Mouse (Mus musculus): Measurements from ENCODE around the gene Tmed9. TPM values are rescaled to one million over a fixed set of nuclear protein-coding genes. Genes with fewer than 3 reads are reported as not detected.

Tmed9 gene
- polyA plus RNA-seq, 1 experiment from 2014 or later, result 45.1 TPM

DNA sequence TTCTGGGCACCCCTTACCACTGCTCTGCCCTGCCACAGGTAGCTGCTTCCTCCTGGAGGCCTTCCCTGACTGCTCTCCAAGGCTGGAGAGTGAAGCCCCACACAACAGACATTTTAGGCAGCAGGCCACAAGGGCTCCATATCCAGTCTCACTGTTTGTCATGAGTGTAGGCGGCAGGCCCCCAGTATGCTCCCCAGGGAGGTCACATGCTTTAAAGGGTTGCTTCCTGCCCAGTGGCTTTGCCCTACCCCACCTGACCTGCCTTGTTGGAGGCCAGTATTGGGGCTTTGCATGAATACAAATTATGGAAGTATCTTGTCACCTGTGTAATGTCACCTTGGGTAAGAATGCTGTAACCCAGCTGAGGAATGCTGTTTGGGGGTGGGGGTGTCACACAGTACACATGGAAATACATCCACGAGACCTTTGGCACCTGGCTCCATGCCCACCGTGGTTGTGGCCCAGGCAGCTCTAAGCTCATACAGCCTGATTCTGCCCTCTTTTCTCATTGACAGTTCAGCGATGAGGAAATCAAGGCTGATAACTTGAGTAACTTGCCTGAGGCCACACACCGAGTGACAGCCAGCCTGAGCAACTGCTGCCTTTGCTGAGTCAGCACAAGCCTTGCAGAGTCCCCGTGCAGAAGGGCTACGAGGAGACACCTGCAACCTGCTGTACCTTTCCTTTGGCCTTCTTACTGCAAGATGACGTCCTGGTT, 44.2 kb upstream of the Tmed9 start, which contains the start of gene Dok3:
Gene Dok3 (minus strand): TSS at position 99 of the 718 bp plus-strand sequence.
- Histone ChIP-seq H3K4me2 (ENCODE audit: low read depth, low read length) (peak within 1 kb of the TSS; percentile 54), H3K9me3 (ENCODE audit: low read length) (no peaks in the 10 kb centered on the region), H3K36me3 (replicated peaks; ENCODE audit: insufficient read depth, low read length) (peaks cover 32% of the 10 kb centered on the region), H3K27ac (ENCODE audit: low read depth) (peak within 1 kb of the TSS; percentile 93), H3K4me3 (ENCODE audit: low read depth, low read length) (peak within 1 kb of the TSS; percentile 54), H3K4me1 (ENCODE audit: insufficient read depth) (peaks cover 26% of the 10 kb centered on the region), H3K27me3 (ENCODE audit: insufficient read depth, low read length) (no peaks in the 10 kb centered on the region), H3K9ac (replicated peaks) (peak within 1 kb of the TSS; percentile 45)
- WGBS (ENCODE audit: insufficient replicate concordance), result 24% methylated on average over 8 of the region's 8 CpGs
- peak; percentile 80 for DNase-seq
- ATAC-seq, result peak; percentile 80
- TF ChIP-seq CTCF (IDR thresholded peaks at IDR 0.05; ENCODE audit: low read depth) (no peak), EP300 (IDR thresholded peaks at IDR 0.05; ENCODE audit: low read depth) (peak; percentile 56; the same call in 1 of the 2 replicates)

DNA sequence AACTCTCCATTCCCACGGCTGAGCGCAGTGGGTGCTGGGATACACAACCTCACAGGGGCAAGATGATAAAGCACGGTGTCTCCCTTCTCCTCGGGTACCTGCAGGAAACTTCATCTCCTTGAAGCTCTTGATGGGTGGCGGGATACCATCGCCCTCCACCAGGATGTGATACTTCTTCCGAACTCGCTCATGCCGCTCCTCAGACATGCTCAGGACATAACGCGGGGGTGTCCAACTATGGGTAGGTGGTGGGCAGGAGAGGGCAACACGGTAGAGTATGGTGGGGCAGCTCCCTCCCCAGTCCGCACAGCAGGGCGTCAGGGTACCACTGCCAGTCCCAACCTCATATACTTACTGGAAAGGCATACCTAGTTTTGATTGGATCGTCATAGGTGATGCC, 38.3 kb upstream of the Tmed9 start:
- no peak for TF ChIP-seq CTCF (IDR thresholded peaks at IDR 0.05; ENCODE audit: low read depth)
- TF ChIP-seq EP300 (IDR thresholded peaks at IDR 0.05; ENCODE audit: low read depth), result no peak
- no peak overlapping the region for H3K27ac ChIP-seq (ENCODE audit: low read depth)
- DNase-seq, result no peak
- H3K9me3 ChIP-seq (ENCODE audit: low read length), result no peaks in the 10 kb centered on the region
- H3K9ac ChIP-seq (replicated peaks), result no peak overlapping the region; the same call in 1 of the 2 replicates
- WGBS (ENCODE audit: insufficient replicate concordance), result 89% methylated on average over 15 of the region's 15 CpGs
- peaks cover 20% of the 10 kb centered on the region for H3K4me1 ChIP-seq (ENCODE audit: insufficient read depth)
- H3K27me3 ChIP-seq (ENCODE audit: insufficient read depth, low read length), result no peaks in the 10 kb centered on the region
- H3K4me2 ChIP-seq (ENCODE audit: low read depth, low read length), result peak overlapping the region; percentile 90
- no peak overlapping the region for H3K4me3 ChIP-seq (ENCODE audit: low read depth, low read length)
- peaks cover 47% of the 10 kb centered on the region for H3K36me3 ChIP-seq (replicated peaks; ENCODE audit: insufficient read depth, low read length)
- ATAC-seq, result no peak

DNA sequence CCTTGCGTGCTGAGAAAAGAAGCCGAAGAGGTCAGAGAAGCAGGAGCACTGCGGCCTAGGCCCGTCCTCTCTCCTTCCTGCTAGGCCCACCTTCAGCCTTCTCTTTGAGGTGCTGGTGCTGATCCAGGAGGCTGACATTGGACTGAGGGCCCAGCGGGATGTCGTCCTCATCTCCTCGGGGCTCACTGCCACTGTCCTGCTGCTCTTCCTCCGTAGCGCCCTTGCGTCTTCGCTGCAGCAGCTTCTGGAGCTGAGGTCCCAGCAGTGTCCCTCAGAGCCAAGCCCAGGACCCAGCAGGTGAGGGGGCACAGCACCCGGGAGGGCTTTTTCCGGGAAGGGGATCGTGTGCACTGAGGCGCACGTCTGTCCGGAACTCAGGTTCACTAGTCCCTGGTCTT, 37.7 kb upstream of the Tmed9 start:
- Histone ChIP-seq H3K27ac (ENCODE audit: low read depth) (peak overlapping the region; percentile 44; the same call in 1 of the 2 replicates), H3K9ac (replicated peaks) (peak overlapping the region; percentile 82), H3K27me3 (ENCODE audit: insufficient read depth, low read length) (no peaks in the 10 kb centered on the region), H3K36me3 (replicated peaks; ENCODE audit: insufficient read depth, low read length) (peaks cover 47% of the 10 kb centered on the region), H3K9me3 (ENCODE audit: low read length) (no peaks in the 10 kb centered on the region), H3K4me2 (ENCODE audit: low read depth, low read length) (peak overlapping the region; percentile 90), H3K4me1 (ENCODE audit: insufficient read depth) (peaks cover 15% of the 10 kb centered on the region), H3K4me3 (ENCODE audit: low read depth, low read length) (peak overlapping the region; percentile 97)
- ATAC-seq (no peak), DNase-seq (no peak)
- TF ChIP-seq EP300 (IDR thresholded peaks at IDR 0.05; ENCODE audit: low read depth) (no peak), CTCF (IDR thresholded peaks at IDR 0.05; ENCODE audit: low read depth) (no peak)
- WGBS (ENCODE audit: insufficient replicate concordance), result 18% methylated on average over 17 of the region's 17 CpGs

DNA sequence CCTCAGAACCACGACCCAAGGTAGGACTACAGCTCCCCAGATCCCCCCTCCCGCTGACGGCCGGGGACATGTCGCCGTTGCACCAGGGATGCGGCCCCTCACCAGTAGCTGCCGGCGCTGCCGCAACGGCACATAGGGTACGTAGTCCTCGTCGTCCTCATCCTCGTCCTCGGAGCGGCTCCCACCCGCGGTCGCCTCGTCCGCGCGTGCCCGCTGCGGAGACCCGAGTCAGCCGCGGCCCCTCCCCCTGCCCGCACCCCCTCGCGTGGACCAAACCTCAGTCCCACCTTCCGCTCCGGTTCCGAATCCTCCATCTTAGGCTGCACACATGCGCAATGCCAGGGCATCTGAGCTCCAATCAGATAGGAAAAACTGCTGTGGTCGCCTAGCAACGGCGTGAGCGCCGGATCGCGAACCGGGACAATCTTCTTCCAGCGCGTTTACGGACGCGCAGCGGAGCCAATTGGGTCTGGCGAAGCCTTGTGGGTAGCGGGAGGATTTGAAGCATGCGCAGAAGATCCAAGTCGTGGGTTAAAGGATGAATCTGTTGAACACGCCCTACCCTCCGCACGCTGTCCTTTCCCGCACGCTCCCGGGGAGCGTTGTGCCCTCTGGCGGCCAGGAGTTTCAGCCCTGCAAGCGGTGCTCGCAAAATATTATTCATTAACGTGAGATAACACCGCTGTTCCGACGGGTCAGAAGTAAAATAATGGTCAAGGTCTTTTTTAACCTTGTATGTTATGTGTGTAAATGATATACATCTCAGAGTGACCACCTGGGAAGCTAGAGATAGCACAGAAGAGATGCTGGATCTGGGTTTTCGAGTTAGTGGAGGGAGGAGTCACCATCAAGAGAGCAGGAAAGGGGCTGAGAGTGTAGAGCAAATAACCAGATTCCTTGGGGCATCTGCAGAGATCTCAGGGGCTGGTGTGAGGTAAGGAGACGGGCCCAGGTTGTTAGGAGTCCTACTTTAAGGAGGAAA, 37.0 kb upstream of the Tmed9 start, which contains the start of gene Ddx41:
Gene Ddx41 (minus strand): TSS at position 465 of the 982 bp plus-strand sequence.
- Histone ChIP-seq H3K4me1 (ENCODE audit: insufficient read depth) (peaks cover 15% of the 10 kb centered on the region), H3K36me3 (replicated peaks; ENCODE audit: insufficient read depth, low read length) (peaks cover 50% of the 10 kb centered on the region), H3K9ac (replicated peaks) (peak within 1 kb of the TSS; percentile 82), H3K4me2 (ENCODE audit: low read depth, low read length) (peak within 1 kb of the TSS; percentile 90), H3K4me3 (ENCODE audit: low read depth, low read length) (peak within 1 kb of the TSS; percentile 97), H3K27me3 (ENCODE audit: insufficient read depth, low read length) (no peaks in the 10 kb centered on the region), H3K9me3 (ENCODE audit: low read length) (no peaks in the 10 kb centered on the region), H3K27ac (ENCODE audit: low read depth) (peak within 1 kb of the TSS; percentile 44; the same call in 1 of the 2 replicates)
- WGBS (ENCODE audit: insufficient replicate concordance), result under 1% methylated on average over 70 of the region's 70 CpGs
- ATAC-seq, result peak; percentile 99
- peak; percentile 73 for TF ChIP-seq EP300 (IDR thresholded peaks at IDR 0.05; ENCODE audit: low read depth)
- TF ChIP-seq CTCF (IDR thresholded peaks at IDR 0.05; ENCODE audit: low read depth), result peak; percentile 98
- peak; percentile 98 for DNase-seq

DNA sequence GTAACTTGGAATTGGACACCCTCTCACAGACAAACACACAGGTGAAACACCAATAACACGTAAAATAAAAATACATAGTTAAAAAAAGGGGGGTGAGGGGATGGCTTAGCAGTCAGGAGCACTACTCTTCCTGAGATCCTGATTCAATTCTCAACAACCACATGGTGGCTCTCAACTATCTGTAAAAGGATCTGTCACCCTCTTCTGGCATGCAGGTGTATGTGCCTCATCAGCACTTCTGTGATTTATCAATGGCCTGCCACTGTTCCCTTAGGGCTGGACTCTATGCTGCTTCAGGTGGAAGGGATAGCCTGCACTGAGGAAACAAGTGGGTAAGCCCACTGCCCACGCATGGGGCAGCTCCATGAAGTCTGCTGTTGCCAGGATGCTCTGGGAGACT, 32.6 kb upstream of the Tmed9 start:
- Histone ChIP-seq H3K4me1 (ENCODE audit: insufficient read depth) (peaks cover 5% of the 10 kb centered on the region; the same call in 1 of the 2 replicates), H3K4me2 (ENCODE audit: low read depth, low read length) (no peak overlapping the region), H3K9ac (replicated peaks) (no peak overlapping the region), H3K27me3 (ENCODE audit: insufficient read depth, low read length) (no peaks in the 10 kb centered on the region), H3K4me3 (ENCODE audit: low read depth, low read length) (no peak overlapping the region), H3K9me3 (ENCODE audit: low read length) (no peaks in the 10 kb centered on the region), H3K36me3 (replicated peaks; ENCODE audit: insufficient read depth, low read length) (peaks cover 57% of the 10 kb centered on the region), H3K27ac (ENCODE audit: low read depth) (no peak overlapping the region)
- TF ChIP-seq EP300 (IDR thresholded peaks at IDR 0.05; ENCODE audit: low read depth) (no peak), CTCF (IDR thresholded peaks at IDR 0.05; ENCODE audit: low read depth) (peak; percentile 26; the same call in 1 of the 2 replicates)
- WGBS (ENCODE audit: insufficient replicate concordance), result 81% methylated on average over 2 of the region's 2 CpGs
- ATAC-seq, result no peak
- DNase-seq, result no peak

DNA sequence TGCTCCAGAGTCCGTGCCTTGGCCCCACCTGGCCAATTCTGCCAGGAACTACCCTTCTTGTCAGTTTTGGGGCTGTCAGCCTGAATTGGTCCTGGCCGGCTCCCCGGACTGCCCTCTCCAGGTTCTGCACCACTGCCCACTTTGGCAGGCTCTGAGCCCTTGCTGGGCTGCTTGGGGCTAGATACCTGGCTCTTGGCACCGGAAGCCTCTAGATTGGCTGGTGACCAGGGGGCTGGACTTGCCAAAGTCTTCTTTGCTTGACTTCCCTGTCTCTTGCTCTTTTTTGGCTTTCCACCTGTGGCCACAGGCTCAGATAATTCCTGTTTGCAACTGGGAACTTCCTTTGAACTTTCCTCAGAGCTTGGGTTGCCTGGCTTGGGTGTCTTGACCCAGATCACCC, 30.6 kb upstream of the Tmed9 start:
- no peaks in the 10 kb centered on the region for H3K4me1 ChIP-seq (ENCODE audit: insufficient read depth)
- TF ChIP-seq CTCF (IDR thresholded peaks at IDR 0.05; ENCODE audit: low read depth) (no peak), EP300 (IDR thresholded peaks at IDR 0.05; ENCODE audit: low read depth) (no peak)
- ATAC-seq (no peak), DNase-seq (no peak)
- WGBS (ENCODE audit: insufficient replicate concordance), result 95% methylated on average over 4 of the region's 4 CpGs
- no peaks in the 10 kb centered on the region for H3K27me3 ChIP-seq (ENCODE audit: insufficient read depth, low read length)
- H3K9me3 ChIP-seq (ENCODE audit: low read length), result no peaks in the 10 kb centered on the region
- H3K27ac ChIP-seq (ENCODE audit: low read depth), result no peak overlapping the region
- H3K4me2 ChIP-seq (ENCODE audit: low read depth, low read length), result no peak overlapping the region
- no peak overlapping the region for H3K4me3 ChIP-seq (ENCODE audit: low read depth, low read length)
- H3K36me3 ChIP-seq (replicated peaks; ENCODE audit: insufficient read depth, low read length), result peaks cover 67% of the 10 kb centered on the region
- H3K9ac ChIP-seq (replicated peaks), result no peak overlapping the region

Measured in liver, postnatal 0 days (tissue).